Mouse (Mus musculus): ENCODE data around the gene Ankrd12. TPM values are rescaled to one million over a fixed set of nuclear protein-coding genes. Genes with fewer than 3 reads are reported as not detected.

Ankrd12 gene
- total and polyA plus RNA-seq, 3 experiments: 2.6 to 22.2 (median 18.7) TPM

DNA sequence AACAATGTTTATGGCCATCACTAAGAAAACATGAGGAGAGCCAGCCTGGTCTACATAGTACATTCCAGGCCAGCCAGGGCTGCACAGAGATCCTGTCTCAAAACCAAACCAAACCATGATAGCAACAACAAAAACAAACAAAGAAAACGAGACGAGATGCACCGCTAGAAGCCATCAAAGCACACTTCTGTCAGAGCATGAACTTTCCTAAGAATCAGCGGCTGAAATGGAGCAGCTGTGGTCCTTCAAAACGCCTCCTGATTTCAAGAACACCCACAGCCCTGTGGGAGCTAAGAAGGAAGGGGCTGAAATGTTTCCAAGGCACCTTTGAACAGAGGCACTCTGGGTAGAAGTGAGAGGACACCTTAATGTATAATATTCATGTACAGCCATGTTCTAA is 152.7 kb downstream of the Ankrd12 start:
- Histone ChIP-seq H3K27me3 (ENCODE audit: control insufficient read depth, insufficient read depth, low read length) (no peaks in the 10 kb centered on the region), H3K79me2 (replicated peaks; ENCODE audit: control insufficient read depth, insufficient read depth, low read length) (no peaks in the 10 kb centered on the region), H3K27ac (no peak overlapping the region), H3K4me1 (ENCODE audit: control insufficient read depth, insufficient read depth, low read length) (no peaks in the 10 kb centered on the region), H3K36me3 (ENCODE audit: control insufficient read depth, insufficient read depth, low read length) (no peaks in the 10 kb centered on the region), H3K4me3 (no peak overlapping the region), H3K9ac (ENCODE audit: low read depth, low read length) (no peak overlapping the region)
- no peak for TF ChIP-seq CTCF (IDR thresholded peaks at IDR 0.05)
- no peak for TF ChIP-seq POLR2A (IDR thresholded peaks at IDR 0.05; ENCODE audit: insufficient read depth, low read depth, low read length)
- no peak for TF ChIP-seq EP300 (IDR thresholded peaks at IDR 0.05; ENCODE audit: insufficient read depth, low read depth, low read length)
- no peak for DNase-seq
- intact Hi-C loops (cut with DNase I): no loop called here
- 51% methylated on average over 5 of the region's 5 CpGs for WGBS

- no peaks in the 10 kb centered on the region for H3K4me1 ChIP-seq (ENCODE audit: control insufficient read depth, insufficient read depth, low read length)
- WGBS: 89% methylated on average over 6 of the region's 6 CpGs
- no peak overlapping the region for H3K9ac ChIP-seq (ENCODE audit: low read depth, low read length)
- TF ChIP-seq EP300 (IDR thresholded peaks at IDR 0.05; ENCODE audit: insufficient read depth, low read depth, low read length) (no peak), POLR2A (IDR thresholded peaks at IDR 0.05; ENCODE audit: insufficient read depth, low read depth, low read length) (no peak), CTCF (IDR thresholded peaks at IDR 0.05) (no peak)
- no peaks in the 10 kb centered on the region for H3K79me2 ChIP-seq (replicated peaks; ENCODE audit: control insufficient read depth, insufficient read depth, low read length)
- no peaks in the 10 kb centered on the region for H3K36me3 ChIP-seq (ENCODE audit: control insufficient read depth, insufficient read depth, low read length)
- no peak overlapping the region for H3K27ac ChIP-seq
- no peak for DNase-seq
- intact Hi-C loops (cut with DNase I): no loop called here
- H3K4me3 ChIP-seq: no peak overlapping the region
- no peaks in the 10 kb centered on the region for H3K27me3 ChIP-seq (ENCODE audit: control insufficient read depth, insufficient read depth, low read length)
Observed at GRCm38 (mm10) chr17:65921975-65922374, 154.9 kb downstream of the Ankrd12 start.

- Histone ChIP-seq H3K36me3 (ENCODE audit: control insufficient read depth, insufficient read depth, low read length) (no peaks in the 10 kb centered on the region), H3K27ac (no peak overlapping the region), H3K79me2 (replicated peaks; ENCODE audit: control insufficient read depth, insufficient read depth, low read length) (no peaks in the 10 kb centered on the region; the same call in 1 of the 2 replicates), H3K27me3 (ENCODE audit: control insufficient read depth, insufficient read depth, low read length) (no peaks in the 10 kb centered on the region), H3K9ac (ENCODE audit: low read depth, low read length) (no peak overlapping the region), H3K4me1 (ENCODE audit: control insufficient read depth, insufficient read depth, low read length) (peaks cover 7% of the 10 kb centered on the region), H3K4me3 (no peak overlapping the region)
- intact Hi-C loops (cut with DNase I): loop anchor here (5.0 kb wide), 1 partner anchor 33 kb away; the partner anchor contains the start of gene Twsg1
- DNase-seq: no peak
- 59% methylated on average over 3 of the region's 3 CpGs for WGBS
- TF ChIP-seq EP300 (IDR thresholded peaks at IDR 0.05; ENCODE audit: insufficient read depth, low read depth, low read length) (no peak), CTCF (IDR thresholded peaks at IDR 0.05) (no peak), POLR2A (IDR thresholded peaks at IDR 0.05; ENCODE audit: insufficient read depth, low read depth, low read length) (no peak)
Observed at GRCm38 (mm10) chr17:65919235-65919634, 157.7 kb downstream of the Ankrd12 start.

DNA sequence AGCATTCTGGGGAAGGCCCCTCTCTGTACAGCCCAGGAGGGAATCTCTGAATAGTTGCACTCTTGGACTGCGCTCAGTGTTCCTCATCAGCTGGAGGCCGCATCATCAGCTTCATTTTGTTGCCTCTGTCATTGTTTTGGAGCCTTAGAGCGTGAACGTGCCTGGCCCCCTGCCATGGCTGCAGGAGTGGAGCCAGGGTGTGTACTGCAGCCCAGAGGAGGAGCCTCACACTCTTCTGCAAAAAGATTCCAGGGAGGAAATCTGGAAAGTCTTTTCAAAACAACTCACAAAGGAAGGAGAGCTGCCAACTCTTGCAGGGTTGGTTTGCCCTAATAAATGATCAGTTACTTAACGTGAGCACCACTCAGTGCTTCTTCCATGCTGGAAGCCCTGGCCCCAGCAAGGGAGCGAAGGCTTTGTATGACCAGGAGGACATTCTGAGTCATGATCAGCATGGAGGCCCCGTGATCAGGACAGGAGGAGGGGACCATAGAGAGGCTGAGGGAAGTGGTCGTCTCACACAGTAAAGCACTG is 160.7 kb downstream of the Ankrd12 start:
- Histone ChIP-seq H3K79me2 (replicated peaks; ENCODE audit: control insufficient read depth, insufficient read depth, low read length) (no peaks in the 10 kb centered on the region; the same call in 1 of the 2 replicates), H3K4me1 (ENCODE audit: control insufficient read depth, insufficient read depth, low read length) (peaks cover 7% of the 10 kb centered on the region), H3K36me3 (ENCODE audit: control insufficient read depth, insufficient read depth, low read length) (no peaks in the 10 kb centered on the region), H3K27me3 (ENCODE audit: control insufficient read depth, insufficient read depth, low read length) (no peaks in the 10 kb centered on the region), H3K27ac (peak overlapping the region; percentile 85), H3K9ac (ENCODE audit: low read depth, low read length) (peak overlapping the region; percentile 18; the same call in 1 of the 2 replicates), H3K4me3 (no peak overlapping the region)
- TF ChIP-seq POLR2A (IDR thresholded peaks at IDR 0.05; ENCODE audit: insufficient read depth, low read depth, low read length) (peak; percentile 55; the same call in 1 of the 2 replicates), CTCF (IDR thresholded peaks at IDR 0.05) (0 out of 2 replicates have a peak, but pooled peaks have one; percentile 3), EP300 (IDR thresholded peaks at IDR 0.05; ENCODE audit: insufficient read depth, low read depth, low read length) (0 out of 2 replicates have a peak, but pooled peaks have one; percentile 53)
- intact Hi-C loops (cut with DNase I): loop anchor here (1.0 to 5.0 kb wide), 2 partner anchors 31 to 36 kb away; partner anchors contain the start of genes Ralbp1 and Twsg1
- 5% methylated on average over 8 of the region's 8 CpGs for WGBS
- peak; percentile 93 to 94 for DNase-seq

Other genes starting within 250 kb of the Ankrd12 start
- gene Ralbp1, start 191.3 kb downstream of the Ankrd12 start, total RNA-seq (2021): 10 to 100 TPM; 36.0 to 39.1 TPM
- 16.5 and 20.3 TPM in 2 replicates for gene Ralbp1, start 191.3 kb downstream of the Ankrd12 start, polyA plus RNA-seq (2012; rRNA removed)
- gene Twsg1, start 125.9 kb downstream of the Ankrd12 start, total RNA-seq (2021): 10 to 100 TPM; 76.1 to 79.0 TPM
- 41.7 and 83.0 TPM in 2 replicates for gene Twsg1, start 125.9 kb downstream of the Ankrd12 start, polyA plus RNA-seq (2012; rRNA removed)
- gene Ndufv2, start 24.5 kb upstream of the Ankrd12 start, total RNA-seq (2021): 1,000 to 10,000 TPM; 1,138 to 1,275 TPM
- gene Ndufv2, start 24.5 kb upstream of the Ankrd12 start, polyA plus RNA-seq (2012; rRNA removed): 270 and 461 TPM in 2 replicates
- gene Washc1, start 34.5 kb upstream of the Ankrd12 start, total RNA-seq (2021): 10 to 100 TPM; 19.2 to 21.5 TPM
- gene Washc1, start 34.5 kb upstream of the Ankrd12 start, polyA plus RNA-seq (2012; rRNA removed): 21.1 and 23.6 TPM in 2 replicates
- 1 to 10 TPM; 1.2 to 1.3 TPM for gene Ddx11, start 46.4 kb upstream of the Ankrd12 start, total RNA-seq (2021)
- gene Ddx11, start 46.4 kb upstream of the Ankrd12 start, polyA plus RNA-seq (2012; rRNA removed): 1.3 and 2.9 TPM in 2 replicates

Measured in heart, adult 2 months (tissue).